Mouse (Mus musculus): Measurements from ENCODE around the gene Svop. TPM values are rescaled to one million over a fixed set of nuclear protein-coding genes. Genes with fewer than 3 reads are reported as not detected.

Gene Svop
- total RNA-seq, 2 experiments from 2014 or later: 151 to 157 TPM

DNA sequence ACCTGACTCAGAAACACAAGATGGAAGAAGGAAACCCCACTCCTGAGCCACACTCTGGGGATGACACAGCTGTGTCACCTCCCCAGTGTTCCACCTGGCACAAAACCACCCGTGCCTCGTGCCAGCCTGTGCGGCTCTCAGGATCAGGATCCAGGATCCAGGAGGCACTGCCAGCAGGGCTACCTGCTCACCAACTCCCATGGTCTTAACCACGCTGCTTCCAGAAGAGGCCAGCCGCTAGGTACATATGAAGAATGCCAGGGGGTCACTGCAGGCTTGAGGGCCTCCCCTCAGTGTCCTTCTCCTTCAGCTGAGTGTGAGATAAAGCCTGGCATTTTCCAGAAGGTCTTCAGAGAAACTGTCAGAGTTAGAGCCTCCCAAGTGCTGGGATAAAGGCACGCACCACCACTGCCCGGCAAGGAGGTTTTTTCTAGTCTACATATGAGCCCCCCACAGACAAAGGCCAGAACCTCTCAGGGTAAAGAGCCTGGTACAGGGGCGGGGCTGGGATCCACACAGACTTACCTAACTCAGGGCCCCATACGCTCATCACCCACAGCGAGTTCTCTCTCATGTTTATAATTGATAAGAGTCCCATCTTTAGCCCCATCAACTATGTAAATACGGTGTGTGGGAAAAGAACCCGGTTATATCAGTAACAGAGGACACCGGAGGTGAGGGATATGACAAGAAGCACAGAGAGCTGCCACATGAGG is 107.2 kb downstream of the Svop start:
- DNase-seq (ENCODE audit: extremely low spot score in 1 of 2, low spot score in 2 of 2): no peak
- intact Hi-C loops (cut with DNase I): no loop called here

DNA sequence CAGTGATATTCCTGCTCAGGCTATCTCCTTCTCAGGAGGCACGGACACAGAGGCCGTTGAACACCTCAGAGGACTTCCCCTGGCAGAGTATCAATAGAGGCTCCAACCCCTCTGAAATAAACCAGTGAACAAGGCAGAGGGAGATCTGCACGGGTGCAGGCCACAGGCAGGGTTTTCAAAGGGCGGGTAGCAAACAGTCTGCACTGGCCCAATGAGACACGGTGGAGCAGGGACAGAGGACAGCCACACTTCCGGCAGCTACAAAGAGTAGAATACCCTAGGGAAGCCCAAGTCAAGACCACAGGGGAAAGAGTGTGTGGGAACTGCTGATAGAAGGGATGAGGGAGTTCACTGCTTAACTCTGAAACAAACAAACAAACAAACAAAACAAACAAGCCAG is 107.8 kb downstream of the Svop start:
- DNase-seq (ENCODE audit: extremely low spot score in 1 of 2, low spot score in 2 of 2): no peak
- intact Hi-C loops (cut with DNase I): no loop called here

DNA sequence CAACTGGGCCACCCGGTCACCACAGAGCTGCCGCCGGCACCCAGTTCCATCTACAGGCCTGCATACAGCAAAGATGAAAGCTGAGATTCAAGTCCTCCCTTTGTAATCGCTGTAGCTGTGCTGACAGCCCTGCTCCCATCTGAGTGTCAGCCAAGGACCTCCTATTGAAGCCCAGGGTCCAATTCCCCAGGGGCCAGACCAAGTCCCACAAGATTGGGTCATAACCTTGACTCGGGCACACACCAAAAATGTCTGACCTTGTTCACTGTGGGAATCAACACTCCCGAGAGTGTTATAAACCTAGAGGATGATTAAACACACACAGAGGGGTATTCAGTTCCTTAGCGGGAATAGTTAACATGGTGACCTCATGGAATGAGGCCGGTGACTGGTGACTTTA is 109.5 kb downstream of the Svop start:
- intact Hi-C loops (cut with DNase I): no loop called here
- no peak for DNase-seq (ENCODE audit: extremely low spot score in 1 of 2, low spot score in 2 of 2)

DNA sequence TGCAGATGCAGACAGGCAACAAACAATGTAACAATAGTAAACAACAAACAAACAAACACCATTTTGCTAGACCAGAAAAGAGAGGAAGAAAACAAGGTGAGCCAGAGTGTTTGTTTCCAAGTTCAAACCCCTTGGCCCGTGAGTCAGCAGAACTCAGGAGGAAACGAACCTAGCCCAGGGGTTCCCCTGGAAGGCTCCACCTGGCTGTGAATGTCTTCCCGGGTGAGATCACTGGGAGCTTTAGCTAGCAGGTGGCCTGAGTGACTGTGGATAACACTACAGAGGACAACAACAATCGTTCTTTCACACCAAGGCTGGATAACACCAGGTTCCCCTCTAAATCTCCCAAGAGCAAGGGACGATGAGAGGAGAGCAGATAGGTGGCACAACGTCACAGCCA is 110.2 kb downstream of the Svop start:
- no peak for DNase-seq (ENCODE audit: extremely low spot score in 1 of 2, low spot score in 2 of 2)

DNA sequence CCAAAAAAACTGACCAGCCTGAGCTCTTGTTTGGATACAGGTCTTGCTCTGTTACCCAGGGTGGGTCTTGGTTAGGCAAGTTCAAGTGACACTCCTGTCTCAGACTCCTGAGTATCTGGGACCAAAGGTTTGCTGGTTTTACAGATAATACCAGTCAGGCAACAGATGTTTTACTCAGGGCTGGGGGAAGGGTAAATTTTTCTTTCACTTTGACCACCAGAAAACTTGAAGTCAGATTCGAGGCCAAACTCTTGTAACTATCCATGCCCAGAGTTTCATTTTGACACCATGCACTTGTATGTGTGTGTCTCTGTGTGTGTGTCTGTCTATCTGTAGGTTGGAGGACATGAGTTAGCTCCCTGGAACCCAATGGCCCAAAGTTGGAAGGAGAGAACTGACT is 110.9 kb downstream of the Svop start:
- DNase-seq (ENCODE audit: extremely low spot score in 1 of 2, low spot score in 2 of 2): no peak
- intact Hi-C loops (cut with DNase I): no loop called here

More for the DNA sequence above, 110.2 kb downstream of the Svop start:
- intact Hi-C loops (cut with DNase I): no loop called here

DNA sequence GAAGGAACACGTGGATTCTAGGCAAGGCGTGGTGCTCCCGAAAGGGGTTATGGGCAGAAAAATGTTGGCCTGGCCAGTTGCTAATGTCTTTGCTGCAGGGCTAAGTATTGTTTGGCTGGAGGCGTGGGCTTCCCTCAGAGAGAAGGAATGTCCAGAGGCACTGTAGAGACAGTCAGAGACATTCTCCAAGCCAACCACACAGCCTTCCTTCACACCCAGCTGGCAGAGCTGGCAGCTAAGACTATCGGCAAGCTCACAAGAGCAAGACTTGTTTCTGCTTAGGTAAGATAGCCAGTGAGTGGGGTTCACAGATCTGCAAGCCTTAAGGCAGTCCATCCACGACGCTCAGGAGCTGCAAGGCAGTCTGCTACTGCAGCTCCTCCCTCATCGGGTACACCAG is 114.1 kb downstream of the Svop start:
- intact Hi-C loops (cut with DNase I): no loop called here
- no peak for DNase-seq (ENCODE audit: extremely low spot score in 1 of 2, low spot score in 2 of 2)

Other genes starting within 250 kb of the Svop start
- 100 to 1,000 TPM; 117 to 122 TPM for gene Coro1c, start 182.8 kb downstream of the Svop start, total RNA-seq (2021)
- gene Ssh1, start 97.7 kb downstream of the Svop start, total RNA-seq (2021): 10 to 100 TPM; 20.7 to 31.8 TPM
- gene Dao, start 87.9 kb downstream of the Svop start, total RNA-seq (2021): not detected
- gene Usp30, start 26.1 kb downstream of the Svop start, total RNA-seq (2021): 10 to 100 TPM; 30.9 to 31.5 TPM
- gene Alkbh2, start 36.6 kb upstream of the Svop start, total RNA-seq (2021): 1 to 10 TPM; 5.1 to 6.2 TPM
- gene Ung, start 38.8 kb upstream of the Svop start, total RNA-seq (2021): 1 to 10 TPM; 5.6 to 6.1 TPM
- 1 to 10 TPM; 2.9 to 5.5 TPM for gene Acacb, start 55.0 kb upstream of the Svop start, total RNA-seq (2021)
- not detected for gene Foxn4, start 182.2 kb upstream of the Svop start, total RNA-seq (2021)
- under 1 TPM; 0.53 to 0.92 TPM for gene Myo1h, start 197.6 kb upstream of the Svop start, total RNA-seq (2021)

All from left cerebral cortex, postnatal 10 days (tissue).